Mouse (Mus musculus) ES-Bruce4 (cell line): ENCODE measurements around the gene BC048562.

Experiments used
- CTCF ChIP-seq: IDR thresholded peaks from one replicate; pipeline ENCODE4 v1.8.1; 2011; ENCODE audit warnings: low read depth, low read length
- EP300 ChIP-seq: IDR thresholded peaks from 2 replicates; pipeline ENCODE4 v1.6.1; 2011; ENCODE audit warnings: low read depth, low read length; ENCODE audit not compliant: insufficient read depth
- POLR2A ChIP-seq: IDR thresholded peaks from one replicate; pipeline ENCODE4 v1.8.1; 2011; ENCODE audit warnings: low read length; ENCODE audit not compliant: insufficient read depth

GRCm38 (mm10) chr9:108492043-108492750 lies 55.9 kb downstream of the BC048562 start:
- TF ChIP-seq CTCF (no peak), EP300 (no peak), POLR2A (no peak)
